Mouse (Mus musculus) limb, embryonic 12.5 days (tissue): ENCODE measurements around the gene Osgepl1. TPM values are rescaled to one million over a fixed set of nuclear protein-coding genes. Genes with fewer than 3 reads are reported as not detected.
"Not testable (repeated sequence)": the region's sequence is repeated elsewhere in the genome, so short reads cannot be mapped to it uniquely, and the experiment has no call there.

ENCODE experiments used
- ATAC-seq: fragments of 200-750 bp; cut with Nextera tagmentation; 2 replicates; pipeline ENCODE4 v1.8.0; 2017; ENCODE audit warnings: low read depth, moderate TSS enrichment; ENCODE audit not compliant: insufficient number of reproducible peaks, insufficient read depth, low FRiP score, low TSS enrichment
- H3K27ac ChIP-seq: fragments of 300-500 bp; sonication (generic); 2 replicates; pipeline ENCODE4 v1.5.1; 2016; ENCODE audit warnings: mild to moderate bottlenecking, moderate library complexity
- H3K27me3 ChIP-seq: fragments of 300-500 bp; sonication (generic); 2 replicates; pipeline ENCODE4 v1.6.1; 2016; ENCODE audit warnings: mild to moderate bottlenecking, moderate library complexity
- H3K36me3 ChIP-seq: fragments of 300-500 bp; sonication (generic); 2 replicates; pipeline ENCODE4 v1.6.1; 2016; ENCODE audit warnings: mild to moderate bottlenecking, moderate library complexity
- H3K4me1 ChIP-seq: fragments of 300-500 bp; sonication (generic); replicated peaks from 2 replicates; pipeline ENCODE4 v1.6.1; 2016
- H3K4me2 ChIP-seq: fragments of 300-500 bp; sonication (generic); 2 replicates; pipeline ENCODE4 v1.6.1; 2016; ENCODE audit warnings: mild to moderate bottlenecking, moderate library complexity
- H3K4me3 ChIP-seq: fragments of 300-500 bp; sonication (generic); replicated peaks from 2 replicates; pipeline ENCODE4 v1.5.1; 2016; ENCODE audit warnings: mild to moderate bottlenecking
- H3K9ac ChIP-seq: fragments of 300-500 bp; sonication (generic); replicated peaks from 2 replicates; pipeline ENCODE4 v1.6.1; 2016; ENCODE audit warnings: mild to moderate bottlenecking, moderate library complexity
- H3K9me3 ChIP-seq: fragments of 300-500 bp; sonication (generic); 2 replicates; pipeline ENCODE4 v1.6.1; 2016; ENCODE audit warnings: mild to moderate bottlenecking, moderate library complexity
- WGBS: fragments of 180-500 bp; shearing (Covaris S2); methylation state at CpG from one replicate; pipeline ENCODE4 v1.1.7; 2016; 5-methylcytosine and 5-hydroxymethylcytosine counted together
- polyA plus RNA-seq: library from polyadenylated mRNA; unstranded; fragments of >200 nt; fragmentation: Nextera tagmentation; extraction: Ambion mirVana; gene quantifications from 2 replicates; pipeline ENCODE4 v1.2.1, GENCODE M21; 2016

Osgepl1 gene
- 19.6 and 20.0 TPM in 2 replicates for polyA plus RNA-seq

- H3K27ac ChIP-seq, result peak within 1 kb of the TSS; percentile 87
- ATAC-seq, result peak; percentile 88
- peak within 1 kb of the TSS; percentile 60 for H3K4me2 ChIP-seq
- H3K4me3 ChIP-seq, result peak within 1 kb of the TSS; percentile 52
- H3K36me3 ChIP-seq, result peaks cover 17% of the 10 kb centered on the region; the same call in 1 of the 2 replicates
- WGBS, result 2% methylated on average over 27 of the region's 27 CpGs
- peak within 1 kb of the TSS; percentile 72 for H3K9ac ChIP-seq
- no peaks in the 10 kb centered on the region for H3K9me3 ChIP-seq
- H3K27me3 ChIP-seq, result no peaks in the 10 kb centered on the region
- H3K4me1 ChIP-seq, result no peaks in the 10 kb centered on the region
These were observed at the start of gene Osgepl1 for GRCm38 (mm10) chr1:53312989-53313967. TSS of gene Osgepl1 (plus strand) at chr1:53313624.

DNA sequence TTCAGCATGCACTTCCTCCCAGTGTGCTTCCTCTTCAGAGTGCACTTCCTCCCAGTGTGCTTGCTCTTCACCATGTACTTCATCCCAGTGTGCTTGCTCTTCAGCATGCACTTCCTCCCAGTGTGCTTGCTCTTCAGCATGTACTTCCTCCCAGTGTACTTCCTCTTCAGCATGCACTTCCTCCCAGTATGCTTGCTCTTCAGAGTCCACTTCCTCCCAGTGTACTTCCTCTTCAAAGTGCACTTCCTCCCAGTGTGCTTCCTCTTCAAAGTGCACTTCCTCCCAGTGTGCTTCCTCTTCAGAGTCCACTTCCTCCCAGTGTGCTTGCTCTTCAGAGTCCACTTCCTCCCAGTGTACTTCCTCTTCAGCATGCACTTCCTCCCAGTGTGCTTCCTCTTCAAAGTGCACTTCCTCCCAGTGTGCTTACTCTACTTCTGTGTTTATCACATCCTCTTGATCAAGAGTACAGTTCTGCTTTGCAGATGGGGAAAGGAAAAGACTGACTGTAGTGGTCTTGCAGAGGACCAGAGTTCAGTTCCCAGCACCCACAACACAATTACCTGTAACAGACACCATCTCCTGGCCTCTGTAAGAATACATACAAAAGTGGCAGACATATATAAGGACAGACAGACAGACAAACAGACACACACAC lies 48.3 kb upstream of the Osgepl1 start:
- ATAC-seq, result not testable (repeated sequence)

GRCm38 (mm10) chr1:53269901-53270300 lies 43.5 kb upstream of the Osgepl1 start:
- Histone ChIP-seq H3K9ac (no peak overlapping the region), H3K4me1 (no peaks in the 10 kb centered on the region), H3K27ac (no peak overlapping the region), H3K27me3 (no peaks in the 10 kb centered on the region), H3K36me3 (peaks cover 9% of the 10 kb centered on the region), H3K4me3 (no peak overlapping the region), H3K4me2 (no peak overlapping the region), H3K9me3 (no peaks in the 10 kb centered on the region)
- ATAC-seq, result no peak
- WGBS, result 92% methylated on average over 3 of the region's 3 CpGs

More for the DNA sequence above, 48.3 kb upstream of the Osgepl1 start:
- not testable (repeated sequence) for H3K9ac ChIP-seq, H3K27ac ChIP-seq, H3K4me3 ChIP-seq, H3K4me1 ChIP-seq, H3K4me2 ChIP-seq, H3K9me3 ChIP-seq, H3K27me3 ChIP-seq
- H3K36me3 ChIP-seq, result peaks cover 12% of the 10 kb centered on the region

DNA sequence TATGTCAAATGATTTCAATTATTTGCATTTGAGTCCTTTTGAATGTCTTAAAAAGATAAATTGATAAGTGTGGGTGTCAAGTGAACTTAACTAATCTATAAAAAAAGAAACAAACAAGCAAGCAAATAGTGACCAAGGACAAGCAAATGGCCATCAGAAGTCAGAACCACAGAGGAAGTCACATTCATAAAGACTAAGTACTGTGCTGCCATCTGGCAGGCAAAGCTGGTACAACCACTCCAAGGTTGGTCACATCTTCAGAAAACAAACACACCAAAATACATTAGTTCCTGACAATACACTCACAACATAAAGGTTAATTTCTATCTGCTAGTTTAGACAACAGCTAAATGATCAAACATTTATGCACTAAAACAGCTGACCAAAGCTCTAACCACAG lies 40.8 kb upstream of the Osgepl1 start:
- no peak overlapping the region for H3K27ac ChIP-seq
- H3K4me2 ChIP-seq, result no peak overlapping the region
- no peaks in the 10 kb centered on the region for H3K9me3 ChIP-seq
- H3K9ac ChIP-seq, result no peak overlapping the region
- no peaks in the 10 kb centered on the region for H3K27me3 ChIP-seq
- H3K36me3 ChIP-seq, result peaks cover 3% of the 10 kb centered on the region; the same call in 1 of the 2 replicates
- no peaks in the 10 kb centered on the region for H3K4me1 ChIP-seq
- H3K4me3 ChIP-seq, result no peak overlapping the region
- no peak for ATAC-seq

DNA sequence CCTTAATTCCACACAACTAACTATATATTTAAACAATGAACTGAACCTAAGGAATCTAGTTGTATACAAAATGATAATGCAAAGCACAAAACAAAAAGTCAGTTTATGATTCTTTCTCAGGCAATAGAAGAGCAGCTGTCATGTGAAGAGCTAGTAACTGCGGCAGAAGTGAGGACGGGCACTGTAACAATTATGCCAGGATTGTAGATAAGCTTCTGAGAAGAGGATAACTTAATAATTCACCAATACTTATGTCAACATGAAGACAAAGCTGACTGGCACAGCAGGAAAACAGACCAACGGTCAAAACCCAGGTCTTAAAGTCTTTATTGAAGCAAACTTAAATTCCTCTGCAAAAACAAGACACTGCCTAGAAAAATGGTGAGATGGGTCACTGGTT lies 22.2 kb upstream of the Osgepl1 start:
- Histone ChIP-seq H3K27ac (no peak overlapping the region), H3K9ac (no peak overlapping the region), H3K4me3 (no peak overlapping the region), H3K4me2 (no peak overlapping the region), H3K36me3 (peaks cover 9% of the 10 kb centered on the region), H3K9me3 (no peaks in the 10 kb centered on the region; the same call in 1 of the 2 replicates), H3K4me1 (0 out of 2 replicates have a peak, but pooled peaks cover 6% of the 10 kb centered on the region), H3K27me3 (no peaks in the 10 kb centered on the region)
- no peak for ATAC-seq
- WGBS, result 87% methylated on average over 3 of the region's 3 CpGs

GRCm38 (mm10) chr1:53296581-53297383 lies 16.6 kb upstream of the Osgepl1 start, which contains the start of the genes Pms1, Ormdl1 and Gm28778:
TSS of gene Pms1 (minus strand) at chr1:53297018.
TSS of gene Ormdl1 (plus strand) at chr1:53297095.
TSS of gene Gm28778 (plus strand) at chr1:53297111.
- Histone ChIP-seq H3K36me3 (peaks cover 13% of the 10 kb centered on the region), H3K27me3 (no peaks in the 10 kb centered on the region), H3K27ac (peak within 1 kb of the TSS; percentile 90), H3K9ac (peak within 1 kb of the TSS; percentile 81), H3K9me3 (no peaks in the 10 kb centered on the region), H3K4me2 (peak within 1 kb of the TSS; percentile 61), H3K4me1 (peaks cover 6% of the 10 kb centered on the region; the same call in 1 of the 2 replicates), H3K4me3 (peak within 1 kb of the TSS; percentile 77)
- ATAC-seq, result peak; percentile 99
- WGBS, result under 1% methylated on average over 66 of the region's 66 CpGs

DNA sequence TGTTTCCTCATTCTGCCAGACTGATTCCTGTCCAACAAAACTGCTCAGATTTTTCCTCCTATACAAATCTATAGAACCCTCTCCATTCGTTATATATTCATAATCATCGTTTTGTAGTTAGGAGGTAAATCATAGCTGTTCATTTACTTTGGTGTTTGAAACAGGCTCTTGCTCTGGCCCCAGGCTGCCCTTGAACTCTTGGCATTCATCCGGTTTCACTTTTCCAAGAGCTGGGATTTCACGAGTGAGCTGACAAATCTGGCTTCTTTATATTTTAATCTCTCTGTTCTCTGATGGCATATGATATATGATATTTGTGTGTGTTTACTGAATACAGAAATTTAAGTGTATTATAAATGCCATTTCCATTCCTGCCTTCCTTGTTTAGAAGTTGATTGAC lies 12.9 kb upstream of the Osgepl1 start:
- Histone ChIP-seq H3K4me2 (no peak overlapping the region), H3K36me3 (peaks cover 10% of the 10 kb centered on the region), H3K9ac (no peak overlapping the region), H3K4me1 (peaks cover 6% of the 10 kb centered on the region; the same call in 1 of the 2 replicates), H3K9me3 (no peaks in the 10 kb centered on the region), H3K27ac (no peak overlapping the region), H3K4me3 (no peak overlapping the region), H3K27me3 (no peaks in the 10 kb centered on the region)
- whole genome bisulfite sequencing, result 93% methylated on average over 4 of the region's 4 CpGs
- no peak for ATAC-seq

DNA sequence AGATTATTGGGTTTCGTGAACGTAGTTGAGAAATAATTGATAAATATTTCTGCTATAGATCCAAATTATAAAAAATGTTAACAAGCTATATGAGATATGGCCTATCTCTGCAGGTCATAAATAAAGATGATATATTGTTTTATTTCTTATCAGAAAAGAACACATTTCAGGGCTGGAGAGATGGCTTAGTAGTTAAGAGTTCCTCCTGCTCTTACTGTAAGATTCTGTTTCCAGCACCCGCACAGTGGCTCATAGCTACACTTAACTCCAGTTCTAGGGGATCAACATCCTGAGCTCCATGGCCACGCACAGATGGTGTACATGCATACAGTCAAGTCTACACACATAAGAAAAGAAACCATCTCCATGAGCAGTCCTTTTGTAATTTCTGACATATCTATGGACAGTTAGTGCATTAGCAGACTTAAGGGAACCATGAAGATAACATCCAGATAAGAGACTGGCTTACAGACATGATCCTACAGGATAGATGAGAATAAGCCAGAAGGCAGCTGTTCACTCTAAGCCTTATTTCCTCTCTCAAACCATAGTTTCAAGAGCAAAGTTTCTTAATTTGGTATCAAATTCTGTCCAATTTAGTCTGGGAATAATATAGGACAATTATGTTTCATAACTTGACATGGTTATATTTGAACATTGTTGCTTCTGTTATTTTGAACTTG lies 8.4 kb downstream of the Osgepl1 start:
- Histone ChIP-seq H3K27me3 (no peaks in the 10 kb centered on the region), H3K4me3 (no peak overlapping the region), H3K4me2 (no peak overlapping the region), H3K27ac (no peak overlapping the region), H3K9me3 (no peaks in the 10 kb centered on the region), H3K36me3 (peaks cover 25% of the 10 kb centered on the region), H3K9ac (no peak overlapping the region), H3K4me1 (no peaks in the 10 kb centered on the region)
- 96% methylated on average over 4 of the region's 4 CpGs for WGBS
- ATAC-seq, result no peak

DNA sequence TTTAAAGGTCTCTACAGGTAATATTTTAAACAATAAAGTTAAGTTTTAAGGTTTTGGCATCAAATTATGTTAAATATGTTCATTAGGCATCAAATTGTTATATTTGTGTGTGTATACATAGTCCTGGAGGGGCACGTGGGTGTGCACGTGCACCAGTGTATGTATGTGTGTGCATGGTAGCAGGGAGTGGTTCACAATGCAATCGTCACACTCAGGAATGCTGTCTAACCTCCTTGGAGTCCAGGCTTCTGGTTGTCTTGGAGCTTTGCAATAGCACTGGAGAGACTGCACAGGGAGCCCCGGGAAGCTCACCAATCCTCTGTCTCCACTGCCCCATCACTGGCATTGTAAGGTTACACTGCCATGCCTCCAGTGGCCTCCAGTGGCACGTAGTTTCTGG lies 9.8 kb downstream of the Osgepl1 start:
- Histone ChIP-seq H3K4me1 (no peaks in the 10 kb centered on the region), H3K27ac (no peak overlapping the region), H3K4me2 (no peak overlapping the region), H3K36me3 (peaks cover 19% of the 10 kb centered on the region), H3K9me3 (no peaks in the 10 kb centered on the region), H3K4me3 (no peak overlapping the region), H3K27me3 (no peaks in the 10 kb centered on the region), H3K9ac (no peak overlapping the region)
- 92% methylated on average over 5 of the region's 5 CpGs for WGBS
- no peak for ATAC-seq

DNA sequence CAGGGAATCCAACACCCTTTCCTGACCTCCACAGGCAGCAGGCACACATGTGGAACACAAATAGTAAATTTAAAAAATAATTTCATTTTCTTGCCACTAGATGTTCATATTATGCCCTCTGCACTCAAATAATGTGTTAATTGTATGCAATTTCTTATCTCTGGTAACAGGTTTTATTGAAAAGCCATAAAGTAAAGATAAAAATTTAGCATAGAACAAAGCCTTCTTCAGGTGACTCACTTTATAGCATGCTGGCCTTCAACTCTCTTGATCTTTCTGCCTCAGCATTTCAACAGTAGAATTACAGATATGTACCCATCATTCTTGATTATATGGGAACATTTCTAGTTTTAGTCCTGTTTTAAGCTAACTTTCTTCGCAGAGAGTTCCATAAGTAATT lies 10.9 kb downstream of the Osgepl1 start:
- Histone ChIP-seq H3K27me3 (no peaks in the 10 kb centered on the region), H3K4me1 (no peaks in the 10 kb centered on the region), H3K36me3 (peaks cover 14% of the 10 kb centered on the region), H3K9ac (no peak overlapping the region), H3K4me2 (no peak overlapping the region), H3K9me3 (no peaks in the 10 kb centered on the region), H3K27ac (no peak overlapping the region), H3K4me3 (no peak overlapping the region)
- no peak for ATAC-seq
- 98% methylated on average over 1 of the region's 1 CpGs for WGBS
